Mouse (Mus musculus) brain, embryonic 14.5 days (tissue): Measurements from ENCODE around the gene Secisbp2l.

Source experiments
- CTCF ChIP-seq: fragments of 200-500 bp; IDR thresholded peaks from 2 replicates; pipeline ENCODE4 v1.5.1; 2012; ENCODE audit warnings: inconsistent platforms, mild to moderate bottlenecking, moderate library complexity, borderline replicate concordance; ENCODE audit not compliant: insufficient read depth, insufficient read length; ENCODE audit errors: extremely low read depth
- POLR2A ChIP-seq: fragments of 200-500 bp; IDR thresholded peaks from 2 replicates; pipeline ENCODE4 v1.6.1; 2012; ENCODE audit warnings: mild to moderate bottlenecking, inconsistent platforms, borderline replicate concordance; ENCODE audit not compliant: poor library complexity, insufficient read depth, insufficient read length, severe bottlenecking; ENCODE audit errors: extremely low read depth

DNA sequence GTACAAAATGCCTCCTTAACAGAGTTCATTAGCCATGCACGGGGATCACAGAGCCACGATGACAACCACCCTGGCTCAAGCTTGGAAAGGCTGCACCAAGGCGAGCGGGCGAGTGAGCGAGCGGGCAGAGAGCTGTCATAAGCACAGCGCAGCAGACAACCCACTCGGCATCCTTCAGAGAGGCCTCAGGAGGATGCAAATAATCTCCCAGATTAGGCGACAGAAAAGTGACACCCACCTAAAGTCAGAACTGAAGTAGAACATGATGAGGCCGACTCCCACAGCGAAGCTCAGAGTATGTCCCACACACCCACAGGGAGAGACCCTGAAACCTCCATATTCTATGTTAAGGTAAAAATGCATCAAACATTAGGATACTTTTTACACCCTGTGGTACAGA lies 4.3 kb downstream of the Secisbp2l start:
- no peak for TF ChIP-seq CTCF
- TF ChIP-seq POLR2A: no peak
